Mouse (Mus musculus) limb, embryonic 10.5 days (tissue): Measurements from ENCODE around the gene Nags. TPM values are rescaled to one million over a fixed set of nuclear protein-coding genes. Genes with fewer than 3 reads are reported as not detected.

Experiments
- DNase-seq: peaks from one replicate; pipeline ENCODE4 v3.0.0-alpha.2; 2017; ENCODE audit warnings: low spot score
- H3K27ac ChIP-seq: fragments of 300-500 bp; sonication (generic); 2 replicates; pipeline ENCODE4 v1.5.1; 2016; ENCODE audit warnings: mild to moderate bottlenecking
- H3K27me3 ChIP-seq: fragments of 300-500 bp; sonication (generic); 2 replicates; pipeline ENCODE4 v1.6.1; 2016; ENCODE audit warnings: low read depth, mild to moderate bottlenecking; ENCODE audit not compliant: poor library complexity, severe bottlenecking
- H3K36me3 ChIP-seq: fragments of 300-500 bp; sonication (generic); 2 replicates; pipeline ENCODE4 v1.6.1; 2016; ENCODE audit warnings: mild to moderate bottlenecking, moderate library complexity
- H3K4me1 ChIP-seq: fragments of 300-500 bp; sonication (generic); 2 replicates; pipeline ENCODE4 v1.6.1; 2016
- H3K4me3 ChIP-seq: fragments of 300-500 bp; sonication (generic); 2 replicates; pipeline ENCODE4 v1.5.1; 2016; ENCODE audit warnings: mild to moderate bottlenecking, moderate library complexity
- H3K9me3 ChIP-seq: fragments of 300-500 bp; sonication (generic); replicated peaks from 2 replicates; pipeline ENCODE4 v1.6.1; 2016; ENCODE audit warnings: mild to moderate bottlenecking
- WGBS: fragments of 180-500 bp; shearing (Covaris S2); methylation state at CpG from one replicate; pipeline ENCODE4 v1.1.7; 2016; 5-methylcytosine and 5-hydroxymethylcytosine counted together
- polyA plus RNA-seq: library from polyadenylated mRNA; unstranded; fragments of >200 nt; fragmentation: Nextera tagmentation; extraction: Ambion mirVana; gene quantifications from 2 replicates; pipeline ENCODE4 v1.2.1, GENCODE M21; 2016

Gene Nags
- polyA plus RNA-seq, 1 experiment from 2014 or later: 0.09 TPM

DNA sequence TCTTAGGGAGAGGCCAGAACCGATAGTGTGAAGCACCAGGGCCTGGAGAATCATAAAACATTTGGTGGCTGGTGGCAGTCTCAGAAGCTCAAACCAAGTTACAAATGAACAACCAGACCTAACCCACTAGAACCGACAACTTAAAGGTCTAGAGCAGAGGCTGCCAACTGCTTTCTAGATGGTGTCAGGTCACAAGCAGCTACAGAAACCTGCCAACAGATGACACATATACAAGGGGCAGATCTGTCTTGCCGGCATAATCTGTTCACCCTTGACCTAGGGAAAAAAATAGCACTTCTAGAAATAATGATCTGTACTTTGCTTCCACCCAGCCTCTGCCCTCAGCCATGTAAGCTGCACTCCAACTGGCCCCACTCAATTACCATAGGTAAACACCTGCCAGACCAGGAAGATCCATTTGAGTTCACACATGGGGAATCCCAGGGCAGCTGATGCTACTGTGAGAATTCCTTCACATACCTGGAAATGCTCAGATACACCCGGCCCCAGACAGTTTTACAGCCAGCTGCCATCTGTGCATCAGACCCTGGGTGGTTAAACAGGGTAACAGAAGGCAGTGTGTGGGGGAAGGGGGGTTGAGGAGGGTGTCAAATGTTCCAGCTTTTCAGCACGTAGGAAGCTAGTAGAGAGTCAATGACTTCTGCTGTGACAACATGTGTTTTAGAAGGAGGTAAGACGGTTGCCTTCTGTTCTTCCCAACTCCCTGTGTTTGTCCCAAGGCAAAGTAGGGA lies 20.8 kb downstream of the Nags start:
- Histone ChIP-seq H3K9me3 (no peaks in the 10 kb centered on the region), H3K4me3 (no peak overlapping the region), H3K4me1 (no peaks in the 10 kb centered on the region), H3K27me3 (no peaks in the 10 kb centered on the region), H3K27ac (no peak overlapping the region), H3K36me3 (peaks cover 98% of the 10 kb centered on the region)
- 32% methylated on average over 6 of the region's 6 CpGs for WGBS
- DNase-seq: no peak

DNA sequence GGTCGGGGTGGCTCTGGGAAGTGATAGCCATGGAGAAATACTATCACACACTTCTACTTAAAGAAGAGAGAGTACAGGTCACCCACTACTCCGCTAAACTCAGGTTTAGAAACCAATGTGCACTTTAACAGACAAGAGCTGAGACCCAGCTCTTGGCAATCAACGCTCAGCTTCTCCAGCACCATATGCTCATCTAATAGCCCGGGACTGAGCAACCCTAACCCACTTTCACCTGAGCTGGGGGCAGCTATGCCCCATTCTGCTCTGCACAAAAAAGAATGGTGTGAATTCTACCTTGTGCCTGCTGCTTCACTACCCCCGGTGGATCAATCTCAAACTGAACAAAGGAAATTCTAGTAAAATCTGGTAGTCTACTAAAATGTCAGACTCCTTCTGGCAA lies 22.2 kb downstream of the Nags start:
- 92% methylated on average over 5 of the region's 5 CpGs for WGBS
- Histone ChIP-seq H3K27me3 (no peaks in the 10 kb centered on the region), H3K9me3 (no peaks in the 10 kb centered on the region), H3K36me3 (peaks cover 95% of the 10 kb centered on the region), H3K4me3 (no peak overlapping the region), H3K27ac (no peak overlapping the region), H3K4me1 (no peaks in the 10 kb centered on the region)
- DNase-seq: no peak

DNA sequence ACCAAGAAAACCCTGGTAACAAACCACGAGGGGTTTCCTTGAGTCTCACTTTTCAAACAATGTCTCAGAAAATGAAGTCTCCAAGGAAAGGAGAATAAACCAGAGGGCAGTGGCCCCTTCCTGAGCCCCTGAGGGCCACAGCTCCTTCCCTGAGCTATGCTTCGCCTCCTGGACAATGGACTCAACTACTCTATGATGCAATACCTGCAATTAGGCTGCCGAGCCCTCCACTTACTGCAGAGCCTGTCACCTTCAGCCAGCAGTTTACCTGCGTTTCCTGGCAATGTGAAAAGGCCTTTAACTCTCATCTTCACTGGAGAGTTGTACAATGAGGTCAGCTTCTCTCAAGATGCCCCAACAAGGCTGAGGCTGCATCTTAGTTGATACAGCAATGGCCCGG lies 23.4 kb downstream of the Nags start:
- Histone ChIP-seq H3K4me1 (no peaks in the 10 kb centered on the region), H3K27me3 (no peaks in the 10 kb centered on the region), H3K4me3 (no peak overlapping the region), H3K27ac (no peak overlapping the region), H3K36me3 (peaks cover 89% of the 10 kb centered on the region), H3K9me3 (no peaks in the 10 kb centered on the region)
- no peak for DNase-seq
- WGBS: 92% methylated on average over 5 of the region's 5 CpGs

DNA sequence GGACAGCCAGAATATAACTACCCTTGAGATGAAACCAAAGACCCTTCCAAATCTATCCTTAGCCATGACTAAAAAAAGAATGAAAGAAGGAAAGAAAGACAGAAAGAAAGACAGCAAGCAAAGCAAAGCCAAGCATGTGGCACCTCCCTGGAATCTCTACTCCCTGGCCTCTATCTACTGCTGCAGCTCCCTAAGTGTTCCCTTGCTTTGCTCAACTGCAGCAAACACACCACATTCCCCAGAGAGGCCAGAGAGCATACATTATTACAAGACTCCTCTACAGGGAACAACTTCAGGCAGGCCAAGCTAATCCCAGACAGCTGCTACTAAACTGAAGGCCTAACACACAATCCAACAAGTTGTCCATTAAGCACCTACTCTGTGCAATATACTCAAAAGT lies 34.5 kb downstream of the Nags start:
- no peak overlapping the region for H3K4me3 ChIP-seq
- H3K4me1 ChIP-seq: peaks cover 23% of the 10 kb centered on the region
- DNase-seq: no peak
- no peak overlapping the region for H3K27ac ChIP-seq
- peaks cover 85% of the 10 kb centered on the region for H3K36me3 ChIP-seq
- no peaks in the 10 kb centered on the region for H3K9me3 ChIP-seq
- no peaks in the 10 kb centered on the region for H3K27me3 ChIP-seq

DNA sequence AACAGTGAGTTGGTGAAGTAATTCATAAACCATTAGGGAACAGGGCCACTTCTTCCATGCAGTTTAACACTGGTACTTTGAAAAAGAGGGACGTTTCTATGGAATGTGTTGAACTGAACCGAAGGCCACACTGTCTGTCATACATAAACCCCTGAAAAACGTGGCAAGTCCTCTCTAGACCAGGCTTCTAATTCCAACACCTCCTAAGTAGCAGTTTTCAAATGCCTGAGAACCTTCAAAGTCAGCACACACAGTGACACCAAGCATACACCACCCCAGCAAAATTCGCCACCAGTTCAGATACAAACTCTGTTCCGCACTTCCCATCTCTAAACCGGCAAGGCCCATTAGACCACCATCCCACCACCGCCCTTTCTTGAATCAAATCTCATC lies 38.9 kb downstream of the Nags start:
- H3K4me1 ChIP-seq: peaks cover 22% of the 10 kb centered on the region
- peak overlapping the region; percentile 75 for H3K4me3 ChIP-seq
- peaks cover 41% of the 10 kb centered on the region for H3K36me3 ChIP-seq
- no peak for DNase-seq
- H3K9me3 ChIP-seq: no peaks in the 10 kb centered on the region
- no peaks in the 10 kb centered on the region for H3K27me3 ChIP-seq
- H3K27ac ChIP-seq: peak overlapping the region; percentile 97
- 9% methylated on average over 7 of the region's 7 CpGs for WGBS

DNA sequence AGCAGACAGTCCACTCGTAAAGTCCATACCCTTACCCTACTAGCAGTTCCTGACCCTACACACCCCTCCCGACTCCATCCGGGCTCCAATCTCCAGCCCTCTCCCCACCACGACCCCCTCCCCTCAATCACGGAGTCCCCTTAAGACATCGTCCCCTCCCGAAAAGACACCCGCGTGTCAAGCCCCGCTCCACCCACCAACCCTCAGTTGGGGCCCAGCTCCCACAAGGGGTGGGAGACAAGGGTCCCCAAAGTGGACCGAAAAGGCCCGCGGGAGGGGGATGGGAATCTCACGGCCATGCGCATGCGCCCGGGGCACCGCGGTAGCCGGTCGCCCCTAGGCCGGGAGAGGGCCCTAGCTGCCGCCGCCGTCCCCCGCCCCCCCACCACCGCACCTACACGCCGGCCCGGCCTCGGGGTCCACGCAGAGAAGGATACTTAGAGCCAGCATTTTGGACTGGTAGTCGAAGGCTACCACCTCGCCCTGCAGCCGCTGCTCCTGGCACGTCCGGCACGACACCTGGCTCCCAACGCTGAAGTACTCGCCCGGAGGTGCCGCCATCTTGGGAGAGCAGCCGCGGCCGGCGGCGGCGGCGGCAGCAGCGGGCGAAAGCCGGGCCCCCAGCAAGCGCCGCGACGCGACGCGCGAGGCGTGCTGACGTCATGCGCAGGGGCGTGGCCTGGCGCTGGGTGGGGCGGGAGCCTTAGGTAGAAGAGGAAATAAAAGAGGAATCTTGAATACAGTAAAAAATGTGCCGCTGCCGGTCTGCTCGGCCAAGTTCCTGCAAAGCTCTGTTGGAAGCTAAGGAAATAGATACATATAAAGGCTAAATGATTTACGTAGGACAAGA lies 39.6 kb downstream of the Nags start, which contains the start of gene Lsm12:
Lsm12 (minus strand) TSS at position 651 of the 850 bp plus-strand sequence.
- Histone ChIP-seq H3K9me3 (no peaks in the 10 kb centered on the region), H3K4me3 (peak within 1 kb of the TSS; percentile 75), H3K4me1 (peaks cover 25% of the 10 kb centered on the region), H3K36me3 (peaks cover 35% of the 10 kb centered on the region), H3K27me3 (no peaks in the 10 kb centered on the region), H3K27ac (peak within 1 kb of the TSS; percentile 97)
- DNase-seq: peak; percentile 99
- WGBS: under 1% methylated on average over 70 of the region's 70 CpGs

DNA sequence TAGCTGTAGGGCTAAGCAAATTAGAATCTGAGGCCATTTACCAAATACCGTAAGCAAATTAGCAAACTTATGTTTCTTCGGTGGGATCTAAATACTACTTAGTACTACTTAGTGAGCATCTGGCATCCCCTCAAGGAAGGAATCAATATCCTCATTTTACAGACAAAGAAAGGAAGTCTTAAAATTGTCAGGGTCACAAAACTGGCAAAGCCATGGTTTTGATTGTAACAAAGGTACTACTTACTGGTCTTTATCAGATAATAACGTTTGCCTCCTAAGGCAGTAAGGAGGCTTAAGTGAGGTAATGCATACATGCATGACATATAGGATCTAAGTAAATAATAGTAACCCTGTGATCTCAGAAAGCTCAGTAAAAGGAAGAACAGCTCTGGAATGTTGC lies 40.4 kb downstream of the Nags start:
- Histone ChIP-seq H3K4me3 (peak overlapping the region; percentile 75), H3K9me3 (no peaks in the 10 kb centered on the region), H3K4me1 (peaks cover 32% of the 10 kb centered on the region), H3K27me3 (no peaks in the 10 kb centered on the region), H3K36me3 (peaks cover 27% of the 10 kb centered on the region), H3K27ac (peak overlapping the region; percentile 97; the same call in 1 of the 2 replicates)
- DNase-seq: no peak
- 64% methylated on average over 3 of the region's 3 CpGs for WGBS

DNA sequence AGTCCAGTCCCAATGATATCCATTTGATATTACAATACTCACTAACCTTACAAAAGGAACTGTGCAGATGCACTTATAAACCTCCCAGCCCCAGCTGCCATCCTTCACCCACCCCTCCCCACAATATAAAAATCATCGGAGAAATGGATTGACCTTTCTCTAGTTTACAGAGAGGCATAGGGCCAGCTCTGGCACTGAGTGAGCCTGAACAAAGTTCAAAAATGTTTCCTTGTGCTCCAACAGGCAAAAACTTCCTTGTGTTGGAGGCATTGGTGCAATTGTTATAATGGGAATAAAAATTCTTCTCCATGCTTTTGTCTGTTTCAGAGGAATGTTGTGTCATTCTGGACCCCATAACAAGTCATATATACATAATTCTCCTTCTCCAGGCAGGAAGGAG lies 40.9 kb downstream of the Nags start:
- Histone ChIP-seq H3K36me3 (peaks cover 22% of the 10 kb centered on the region), H3K4me3 (no peak overlapping the region), H3K27me3 (no peaks in the 10 kb centered on the region), H3K4me1 (peaks cover 38% of the 10 kb centered on the region), H3K9me3 (no peaks in the 10 kb centered on the region), H3K27ac (no peak overlapping the region)
- WGBS: 94% methylated on average over 1 of the region's 1 CpGs
- no peak for DNase-seq

DNA sequence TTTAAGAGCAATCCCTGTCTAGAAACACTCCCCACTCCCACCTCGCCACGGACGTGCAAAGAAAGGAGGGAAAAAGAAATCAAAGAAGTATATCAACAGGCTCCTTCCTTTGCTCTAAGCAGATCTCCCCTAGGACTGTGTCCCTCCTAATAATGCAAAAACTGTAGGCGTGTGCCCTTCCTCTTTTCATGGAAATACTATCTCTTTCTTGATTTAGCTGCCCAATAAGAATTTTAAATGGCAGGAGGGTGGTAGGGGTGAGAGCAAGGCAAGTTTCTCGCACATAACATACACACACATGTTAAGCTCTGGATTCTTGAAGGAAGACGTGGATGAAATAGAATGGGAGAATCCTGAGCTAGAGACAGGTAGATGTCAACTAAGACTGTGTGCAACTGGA lies 43.7 kb downstream of the Nags start:
- Histone ChIP-seq H3K9me3 (no peaks in the 10 kb centered on the region), H3K4me3 (peak overlapping the region; percentile 70), H3K27ac (peak overlapping the region; percentile 85; the same call in 1 of the 2 replicates), H3K27me3 (no peaks in the 10 kb centered on the region), H3K36me3 (peaks cover 22% of the 10 kb centered on the region), H3K4me1 (peaks cover 31% of the 10 kb centered on the region)
- DNase-seq: no peak
- 73% methylated on average over 6 of the region's 6 CpGs for WGBS

DNA sequence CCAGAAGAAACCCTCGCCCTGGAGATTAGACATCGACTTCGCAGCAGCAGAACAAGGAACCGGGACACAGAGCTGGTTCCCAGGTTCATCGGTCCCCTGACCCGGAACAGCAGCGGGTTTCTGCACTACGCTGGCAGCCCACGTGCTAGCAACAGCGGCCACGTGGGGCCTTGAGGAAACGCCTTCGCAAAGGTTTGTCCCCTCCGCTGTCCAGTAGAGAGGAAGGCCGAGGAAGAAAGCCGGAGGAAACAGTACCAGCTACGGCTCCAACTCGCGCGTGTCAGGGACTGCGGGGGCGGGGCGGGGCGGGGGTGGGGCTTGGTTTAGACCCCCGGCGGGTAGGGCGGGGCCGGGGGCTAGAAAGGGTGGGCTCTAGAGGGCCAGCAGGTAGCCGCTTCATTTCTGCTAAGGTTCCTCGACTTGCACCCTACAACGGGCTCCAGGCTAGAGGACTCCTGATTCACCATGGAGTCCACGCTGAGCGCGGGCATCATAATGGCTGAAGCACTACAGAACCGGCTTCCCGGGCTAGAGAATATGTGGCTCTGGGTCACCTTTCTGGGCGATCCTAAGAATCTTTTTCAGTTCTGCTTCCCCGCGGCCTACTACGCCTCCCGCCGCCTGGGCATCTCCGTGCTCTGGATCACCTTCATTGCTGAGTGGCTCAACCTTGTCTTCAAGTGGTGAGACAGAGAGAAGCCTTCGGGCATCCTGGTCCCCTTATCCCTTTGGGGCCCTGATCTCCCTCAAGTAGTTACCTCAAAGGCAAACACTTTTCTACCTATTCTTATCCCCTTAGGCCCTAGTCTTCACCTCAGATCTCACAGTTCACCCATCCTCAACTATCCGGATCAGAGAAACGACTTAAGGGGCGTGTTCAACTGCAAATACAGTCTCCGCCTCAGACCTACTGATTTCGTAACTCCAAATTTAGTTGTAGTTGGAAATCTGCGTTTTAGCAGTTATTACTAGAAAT lies 44.4 kb downstream of the Nags start, which contains the start of gene G6pc3:
G6pc3 (plus strand) TSS at position 160 of the 976 bp plus-strand sequence.
- peak within 1 kb of the TSS; percentile 85 for H3K27ac ChIP-seq
- peaks cover 30% of the 10 kb centered on the region for H3K36me3 ChIP-seq
- 4% methylated on average over 50 of the region's 50 CpGs for WGBS
- peak within 1 kb of the TSS; percentile 70 for H3K4me3 ChIP-seq
- DNase-seq: peak; percentile 86
- no peaks in the 10 kb centered on the region for H3K9me3 ChIP-seq
- H3K4me1 ChIP-seq: peaks cover 25% of the 10 kb centered on the region
- no peaks in the 10 kb centered on the region for H3K27me3 ChIP-seq

DNA sequence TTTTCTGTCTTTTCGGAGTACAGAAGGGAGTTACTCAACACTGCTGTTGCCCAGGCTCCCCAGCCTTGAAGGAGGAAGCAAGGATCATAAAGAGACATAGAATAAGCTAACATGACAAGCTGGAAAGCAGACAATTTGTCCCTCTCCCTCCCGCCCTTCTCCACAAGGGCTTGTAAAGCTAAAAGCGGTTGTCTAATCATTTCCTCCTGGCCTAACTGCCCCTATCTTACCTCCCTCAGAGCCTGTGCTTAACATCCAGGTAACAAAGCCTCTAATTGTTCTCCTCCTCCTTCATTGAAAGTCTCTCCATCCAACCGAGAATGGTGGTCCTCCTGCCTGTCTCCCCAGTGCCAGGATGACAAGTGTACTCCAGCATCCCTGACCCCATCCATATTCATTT lies 45.5 kb downstream of the Nags start:
- no peaks in the 10 kb centered on the region for H3K9me3 ChIP-seq
- H3K36me3 ChIP-seq: peaks cover 41% of the 10 kb centered on the region
- no peak for DNase-seq
- WGBS: 51% methylated on average over 4 of the region's 4 CpGs
- H3K4me1 ChIP-seq: peaks cover 23% of the 10 kb centered on the region
- no peaks in the 10 kb centered on the region for H3K27me3 ChIP-seq
- H3K4me3 ChIP-seq: peak overlapping the region; percentile 70
- H3K27ac ChIP-seq: peak overlapping the region; percentile 25; the same call in 1 of the 2 replicates

DNA sequence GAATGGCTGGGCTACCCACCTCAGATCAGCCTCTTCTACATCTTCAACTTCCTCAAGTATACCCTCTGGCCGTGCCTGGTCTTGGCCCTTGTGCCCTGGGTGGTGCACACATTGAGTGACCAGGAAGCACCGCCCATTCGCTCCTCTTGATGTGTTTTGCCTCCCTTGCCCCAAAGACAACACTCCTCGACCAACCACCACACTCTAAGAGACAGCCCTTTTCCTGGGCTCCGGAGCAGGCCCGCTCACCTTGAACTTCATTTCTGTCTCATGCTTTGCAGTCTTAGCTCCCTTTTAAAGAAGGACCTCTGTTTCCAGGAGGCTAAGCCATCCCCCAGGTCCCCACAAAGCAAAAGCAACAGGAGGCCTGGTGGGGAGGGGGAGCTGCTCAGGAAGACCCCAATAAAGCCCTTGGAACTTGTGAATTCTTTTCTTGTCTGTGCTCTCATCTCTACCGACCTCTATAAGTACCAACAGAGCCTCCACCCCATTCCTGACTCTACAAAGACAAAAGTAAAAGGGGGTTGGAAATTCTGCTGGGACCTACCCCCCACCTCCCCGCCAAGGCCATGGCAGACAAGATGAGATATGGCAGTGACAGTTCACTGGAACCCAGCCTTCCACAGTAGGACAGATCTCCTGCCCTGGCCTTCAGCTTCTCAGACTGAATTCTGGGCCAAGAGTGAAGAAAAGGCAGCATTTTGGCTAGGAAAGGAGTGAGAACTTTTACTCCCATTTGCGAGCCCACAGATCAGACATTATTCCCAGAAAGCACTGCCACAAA lies 48.5 kb downstream of the Nags start:
- 84% methylated on average over 9 of the region's 9 CpGs for WGBS
- no peak for DNase-seq
- Histone ChIP-seq H3K4me3 (no peak overlapping the region), H3K9me3 (no peaks in the 10 kb centered on the region), H3K27ac (no peak overlapping the region), H3K4me1 (peaks cover 23% of the 10 kb centered on the region), H3K27me3 (no peaks in the 10 kb centered on the region), H3K36me3 (peaks cover 71% of the 10 kb centered on the region)
